Mouse (Mus musculus) liver, postnatal 0 days (tissue): ENCODE measurements around the gene Fndc5.

ENCODE experiments used
- CTCF ChIP-seq: sonication (generic); IDR thresholded peaks from 2 replicates; pipeline ENCODE4 v1.5.1; 2016; ENCODE audit warnings: antibody characterized with exemption, low read depth
- EP300 ChIP-seq: IDR thresholded peaks from 2 replicates; pipeline ENCODE4 v1.6.1; 2016; ENCODE audit warnings: antibody characterized with exemption, low read depth, mild to moderate bottlenecking

DNA sequence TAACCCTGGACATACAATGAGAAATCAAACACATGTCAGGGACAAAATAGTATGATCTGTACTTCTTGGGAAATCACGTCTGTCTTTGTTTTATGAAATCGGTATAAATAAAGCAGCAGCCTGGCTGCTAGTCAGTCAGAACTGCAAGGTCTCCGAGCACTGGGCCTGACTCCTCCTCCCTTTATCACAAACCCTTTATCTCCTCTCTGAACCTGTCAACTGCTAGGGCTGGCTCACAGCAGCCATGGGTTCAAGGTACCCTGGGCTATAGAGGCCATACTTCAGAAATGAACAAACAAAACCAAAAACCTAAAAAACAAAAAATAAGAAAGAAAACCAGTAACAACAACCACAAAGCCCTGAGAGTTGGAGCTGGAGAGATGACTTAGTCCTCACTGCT, 21.8 kb downstream of the Fndc5 start:
- TF ChIP-seq CTCF (no peak), EP300 (peak; percentile 11; the same call in 1 of the 2 replicates)
